Mouse (Mus musculus) neural tube, embryonic 13.5 days (tissue): ENCODE data around the gene Vmn1r191. TPM values are rescaled to one million over a fixed set of nuclear protein-coding genes. Genes with fewer than 3 reads are reported as not detected.
"Not testable (repeated sequence)": the region's sequence is repeated elsewhere in the genome, so short reads cannot be mapped to it uniquely, and the experiment has no call there.

ENCODE experiments used
- ATAC-seq: fragments of 200-750 bp; cut with Nextera tagmentation; 2 replicates; pipeline ENCODE4 v1.8.0; 2017; ENCODE audit warnings: low read depth, mild to moderate bottlenecking, moderate TSS enrichment, moderate library complexity
- H3K27ac ChIP-seq: fragments of 300-500 bp; sonication (generic); replicated peaks from 2 replicates; pipeline ENCODE4 v1.5.1; 2015; ENCODE audit warnings: moderate library complexity, mild to moderate bottlenecking, inconsistent platforms
- H3K27me3 ChIP-seq: fragments of 300-500 bp; sonication (generic); 2 replicates; pipeline ENCODE4 v1.6.1; 2015; ENCODE audit warnings: mild to moderate bottlenecking, inconsistent platforms
- H3K36me3 ChIP-seq: fragments of 300-500 bp; sonication (generic); 2 replicates; pipeline ENCODE4 v1.6.1; 2015; ENCODE audit warnings: mild to moderate bottlenecking, inconsistent platforms
- H3K4me1 ChIP-seq: fragments of 300-500 bp; sonication (generic); replicated peaks from 2 replicates; pipeline ENCODE4 v1.6.1; 2015; ENCODE audit warnings: inconsistent platforms
- H3K4me2 ChIP-seq: fragments of 300-500 bp; sonication (generic); 2 replicates; pipeline ENCODE4 v1.6.1; 2015; ENCODE audit warnings: inconsistent platforms, mild to moderate bottlenecking, moderate library complexity
- H3K4me3 ChIP-seq: fragments of 300-500 bp; sonication (generic); 2 replicates; pipeline ENCODE4 v1.5.1; 2015; ENCODE audit warnings: mild to moderate bottlenecking, inconsistent platforms
- H3K9ac ChIP-seq: fragments of 300-500 bp; sonication (generic); 2 replicates; pipeline ENCODE4 v1.6.1; 2015; ENCODE audit warnings: moderate library complexity, mild to moderate bottlenecking, inconsistent platforms
- H3K9me3 ChIP-seq: fragments of 300-500 bp; sonication (generic); 2 replicates; pipeline ENCODE4 v1.6.1; 2016; ENCODE audit warnings: inconsistent platforms
- WGBS: fragments of 180-500 bp; shearing (Covaris S2); methylation state at CpG from one replicate; pipeline ENCODE4 v1.1.7; 2015; 5-methylcytosine and 5-hydroxymethylcytosine counted together
- microRNA-seq: library from miRNA; unstranded; fragments of <30 nt; microRNA quantifications from one replicate; pipeline ENCODE4, GENCODE M21; 2016
- polyA plus RNA-seq: library from polyadenylated mRNA; unstranded; fragments of >200 nt; fragmentation: Nextera tagmentation; extraction: Ambion mirVana; gene quantifications from 2 replicates; pipeline ENCODE4 v1.2.1, GENCODE M21; 2015

Vmn1r191 gene
- polyA plus RNA-seq: not detected in 2 replicates

DNA sequence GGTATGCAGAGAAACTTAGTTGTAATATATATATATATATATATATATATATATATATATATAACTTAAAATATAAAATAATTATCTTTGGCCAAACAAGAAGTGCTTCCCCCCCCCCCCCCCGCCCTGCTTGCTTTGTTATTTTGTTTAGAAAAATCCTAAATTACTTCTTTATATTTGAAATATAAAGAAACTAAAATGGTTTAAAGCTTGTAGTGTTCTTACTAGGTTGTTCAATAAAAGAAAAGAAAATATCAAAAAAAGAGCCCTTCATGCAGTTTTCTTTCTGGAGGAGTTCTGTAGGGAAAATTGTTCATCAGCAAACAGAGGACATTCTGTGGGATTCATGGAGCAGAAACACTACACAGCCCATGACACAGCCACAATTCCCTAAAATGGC lies at the start of gene Vmn1r191:
Gene Vmn1r191 (minus strand): TSS at position 101 of the 400 bp plus-strand sequence.
- H3K4me2 ChIP-seq: no peak within 1 kb of the TSS
- WGBS: 78% methylated on average over 1 of the region's 1 CpGs
- H3K9me3 ChIP-seq: no peaks in the 10 kb centered on the region
- no peaks in the 10 kb centered on the region for H3K36me3 ChIP-seq
- H3K27ac ChIP-seq: no peak within 1 kb of the TSS
- H3K9ac ChIP-seq: no peak within 1 kb of the TSS
- no peak for ATAC-seq
- no peak within 1 kb of the TSS for H3K4me3 ChIP-seq
- no peaks in the 10 kb centered on the region for H3K4me1 ChIP-seq
- H3K27me3 ChIP-seq: no peaks in the 10 kb centered on the region

DNA sequence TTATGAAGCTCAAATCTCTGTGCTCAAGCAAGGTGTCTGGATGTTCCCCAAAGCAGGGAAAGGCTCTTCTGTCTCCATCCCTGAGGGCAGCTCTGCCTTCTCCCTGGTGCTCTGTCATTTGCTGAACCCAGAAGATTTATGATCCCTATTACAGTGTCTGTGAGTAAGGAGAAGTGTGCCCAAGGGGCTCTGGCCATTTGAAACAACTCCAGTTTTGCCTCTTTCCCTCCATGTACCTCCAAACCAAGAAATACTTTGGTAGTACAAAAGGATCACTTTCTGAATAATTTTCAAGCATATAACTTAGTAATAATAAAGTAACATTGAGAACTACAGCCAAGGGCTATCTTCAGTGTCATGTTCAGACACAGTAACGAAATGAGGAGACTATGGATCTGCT lies 39.3 kb upstream of the Vmn1r191 start, which contains the start of gene Vmn1r193:
Gene Vmn1r193 (minus strand): TSS at position 101 of the 400 bp plus-strand sequence.
- H3K4me2 ChIP-seq, H3K27ac ChIP-seq, H3K4me3 ChIP-seq, H3K4me1 ChIP-seq, H3K27me3 ChIP-seq, H3K36me3 ChIP-seq, H3K9me3 ChIP-seq, ATAC-seq, H3K9ac ChIP-seq: not testable (repeated sequence)
- WGBS: 84% methylated on average over 1 of the region's 1 CpGs

DNA sequence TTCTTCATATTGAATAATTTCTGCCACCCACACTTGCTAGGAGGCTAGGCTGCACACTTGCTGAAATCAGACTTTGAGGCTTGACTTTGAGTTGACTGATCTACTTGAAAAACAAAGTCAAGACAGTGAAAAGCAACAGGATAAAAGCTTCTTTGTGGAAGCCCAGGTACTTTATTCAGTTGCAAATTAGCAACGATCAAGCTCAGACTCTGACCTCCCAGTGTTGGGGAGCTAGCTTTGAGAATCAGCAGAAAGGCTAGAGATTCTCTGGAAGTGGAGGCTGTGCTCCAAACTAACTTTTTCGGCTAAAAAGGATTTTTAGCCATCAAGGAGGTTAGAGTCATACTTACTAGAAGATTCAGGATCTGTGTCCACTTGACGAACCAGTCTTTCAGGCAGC lies 9.0 kb upstream of the Vmn1r191 start:
- H3K4me1 ChIP-seq, H3K27ac ChIP-seq, H3K4me2 ChIP-seq, H3K9me3 ChIP-seq, H3K4me3 ChIP-seq, H3K27me3 ChIP-seq, H3K9ac ChIP-seq, ATAC-seq, H3K36me3 ChIP-seq: not testable (repeated sequence)
- 75% methylated on average over 3 of the region's 3 CpGs for WGBS

DNA sequence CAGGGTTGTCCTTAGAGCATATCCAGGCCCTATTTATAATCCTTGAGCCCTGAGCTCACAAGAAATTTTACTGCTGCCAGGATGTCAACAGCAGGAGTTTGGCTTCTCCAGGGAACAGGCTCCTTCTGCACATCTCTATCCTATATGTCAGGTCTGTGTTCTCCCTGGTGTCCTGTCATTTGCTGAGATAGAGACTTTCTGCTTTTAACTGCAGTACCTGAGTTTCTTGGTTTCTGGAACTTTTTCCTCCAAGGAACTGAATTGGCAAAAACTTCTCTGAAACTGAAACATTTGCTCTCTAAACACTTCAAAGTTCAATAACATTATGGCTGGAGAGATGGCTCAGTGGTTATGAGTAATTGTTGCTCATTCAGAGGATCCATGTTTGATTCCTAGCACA lies 7.3 kb upstream of the Vmn1r191 start, which contains the start of gene Vmn1r192:
Gene Vmn1r192 (minus strand): TSS at position 101 of the 400 bp plus-strand sequence.
- Histone ChIP-seq H3K36me3 (no peaks in the 10 kb centered on the region), H3K27me3 (no peaks in the 10 kb centered on the region), H3K9ac (no peak within 1 kb of the TSS), H3K27ac (no peak within 1 kb of the TSS), H3K4me1 (no peaks in the 10 kb centered on the region), H3K4me2 (no peak within 1 kb of the TSS), H3K4me3 (no peak within 1 kb of the TSS), H3K9me3 (no peaks in the 10 kb centered on the region)
- no peak for ATAC-seq

DNA sequence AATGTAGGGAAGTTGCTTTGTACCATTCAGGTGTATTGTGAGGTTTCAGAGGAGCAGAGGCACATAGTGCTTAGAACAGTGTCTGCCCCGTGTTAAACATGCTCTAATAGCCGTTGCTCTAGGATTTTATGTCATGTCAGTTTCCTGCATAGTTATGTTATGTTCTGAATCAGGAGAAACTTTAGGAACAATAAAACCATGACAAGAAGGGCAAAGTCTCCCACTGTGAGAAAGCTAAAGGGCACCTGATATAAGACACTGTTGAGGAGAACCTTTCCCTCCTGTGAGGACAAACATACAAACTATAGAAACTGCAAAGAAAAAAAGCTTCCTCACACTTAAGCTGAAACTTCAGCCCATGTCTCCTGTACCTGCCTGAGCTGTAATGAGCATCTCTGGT lies 6.6 kb upstream of the Vmn1r191 start:
- H3K4me3 ChIP-seq: no peak overlapping the region
- no peaks in the 10 kb centered on the region for H3K4me1 ChIP-seq
- no peaks in the 10 kb centered on the region for H3K9me3 ChIP-seq
- H3K9ac ChIP-seq: no peak overlapping the region
- H3K36me3 ChIP-seq: no peaks in the 10 kb centered on the region
- ATAC-seq: no peak
- WGBS: 75% methylated on average over 2 of the region's 2 CpGs
- H3K27me3 ChIP-seq: no peaks in the 10 kb centered on the region
- no peak overlapping the region for H3K27ac ChIP-seq
- H3K4me2 ChIP-seq: no peak overlapping the region

DNA sequence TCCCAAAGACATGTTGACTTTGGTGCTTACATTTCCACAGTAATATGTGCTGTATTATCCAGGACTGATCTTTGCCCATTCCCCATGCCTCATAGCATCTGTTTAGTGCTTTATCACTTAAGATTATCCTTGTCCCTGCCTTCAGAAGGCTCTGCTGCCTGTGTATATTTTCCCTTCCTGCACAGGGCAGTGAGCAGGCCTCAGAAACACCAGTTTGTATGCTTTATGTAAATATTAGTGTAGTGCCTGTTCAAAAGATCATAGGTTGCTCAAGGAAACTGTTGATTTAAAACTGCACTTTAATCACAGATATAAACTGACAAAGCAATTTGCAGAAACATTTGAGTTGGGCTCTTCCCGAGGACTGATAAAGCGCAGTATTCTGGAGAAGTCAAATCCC lies 5.5 kb upstream of the Vmn1r191 start:
- no peak for ATAC-seq
- Histone ChIP-seq H3K9me3 (no peaks in the 10 kb centered on the region), H3K27ac (no peak overlapping the region), H3K27me3 (no peaks in the 10 kb centered on the region), H3K4me1 (no peaks in the 10 kb centered on the region), H3K36me3 (no peaks in the 10 kb centered on the region), H3K4me2 (no peak overlapping the region), H3K9ac (no peak overlapping the region), H3K4me3 (no peak overlapping the region)
- 91% methylated on average over 2 of the region's 2 CpGs for WGBS

DNA sequence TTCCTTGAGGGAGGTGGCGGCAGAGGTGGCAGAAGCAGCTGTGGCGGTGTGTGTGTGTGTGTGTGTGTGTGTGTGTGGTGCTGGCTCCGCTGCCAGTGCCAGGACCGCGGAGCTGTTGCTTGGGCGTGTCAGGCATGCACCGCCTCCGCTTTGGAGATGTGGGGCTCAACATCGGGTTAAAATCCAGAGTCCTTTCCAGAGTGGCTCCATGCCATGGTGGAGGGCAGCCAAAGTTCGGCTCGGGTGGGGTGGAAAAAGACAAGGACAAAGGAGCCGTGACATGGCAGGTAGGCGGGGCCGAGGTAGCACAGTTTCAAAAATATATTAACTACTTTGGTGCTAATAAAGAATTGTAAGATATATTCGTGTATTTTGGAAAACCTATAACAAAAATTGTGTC lies 15.4 kb downstream of the Vmn1r191 start:
- Histone ChIP-seq H3K4me3 (no peak overlapping the region), H3K9me3 (peaks cover 16% of the 10 kb centered on the region), H3K9ac (no peak overlapping the region), H3K4me2 (no peak overlapping the region), H3K4me1 (no peaks in the 10 kb centered on the region), H3K27ac (no peak overlapping the region), H3K27me3 (no peaks in the 10 kb centered on the region), H3K36me3 (no peaks in the 10 kb centered on the region)
- WGBS: 95% methylated on average over 15 of the region's 15 CpGs
- ATAC-seq: no peak

DNA sequence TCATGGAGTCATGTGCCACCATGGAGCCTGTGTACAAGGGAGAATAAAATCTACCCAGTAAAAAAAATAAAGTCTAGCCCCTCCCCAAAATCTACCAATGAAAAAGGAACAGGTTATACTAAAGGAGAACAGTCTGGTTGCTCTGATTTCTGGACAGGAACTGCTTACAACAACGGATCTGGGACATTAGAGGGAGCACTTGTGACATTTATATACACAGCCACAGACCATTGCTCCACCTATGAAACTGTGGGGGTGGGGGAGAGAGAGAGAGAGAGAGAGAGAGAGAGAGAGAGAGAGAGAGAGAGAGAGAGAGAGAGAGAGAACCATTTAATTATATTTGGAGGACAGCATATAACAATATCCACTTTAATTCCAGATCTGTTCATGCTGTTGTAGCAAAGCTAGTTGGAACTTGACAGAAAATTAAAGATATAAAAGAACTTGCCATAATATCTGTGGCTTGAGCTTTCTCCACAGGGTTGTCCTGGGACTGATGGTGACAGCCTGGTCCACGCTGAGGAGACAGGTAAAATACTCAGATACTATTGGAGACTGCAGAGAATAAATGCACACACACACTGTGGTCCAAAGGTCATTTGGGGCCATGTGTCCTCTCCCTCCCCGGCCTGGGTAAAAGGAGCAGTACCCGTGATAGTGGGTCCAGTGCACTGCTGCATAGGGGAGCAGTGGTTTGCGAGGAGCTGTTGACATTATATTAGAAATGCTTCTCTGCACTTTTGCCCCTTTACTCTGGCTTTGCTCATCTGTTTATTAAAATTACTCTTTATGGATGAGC lies 47.1 kb downstream of the Vmn1r191 start:
- not testable (repeated sequence) for H3K27me3 ChIP-seq, H3K4me3 ChIP-seq, H3K9ac ChIP-seq, ATAC-seq, H3K4me2 ChIP-seq, H3K36me3 ChIP-seq, H3K9me3 ChIP-seq, H3K27ac ChIP-seq, H3K4me1 ChIP-seq
- 82% methylated on average over 5 of the region's 5 CpGs for WGBS

Small RNA genes lying within 50 kb of the gene (microRNA-seq; reads per million reads assigned to microRNA genes)
- gene Gm23282: not detected
- gene Gm25084: not detected

Other genes with a start within 250 kb of the Vmn1r191 start
- gene Zfp184, start 238.9 kb downstream of the Vmn1r191 start, polyA plus RNA-seq: 16.0 and 16.3 TPM in 2 replicates
- gene Pom121l2, start 202.8 kb downstream of the Vmn1r191 start, polyA plus RNA-seq: not detected in 2 replicates
- 0.17 and 0.18 TPM in 2 replicates for gene Prss16, start 174.2 kb downstream of the Vmn1r191 start, polyA plus RNA-seq
- gene Hist1h2ah, start 148.4 kb downstream of the Vmn1r191 start, polyA plus RNA-seq: 1.7 TPM in 1 of 2 replicates, not detected in the other
- 2.5 and 3.8 TPM in 2 replicates for gene Hist1h2bk, start 148.1 kb downstream of the Vmn1r191 start, polyA plus RNA-seq
- 8.8 and 10.1 TPM in 2 replicates for gene Hist1h4i, start 142.6 kb downstream of the Vmn1r191 start, polyA plus RNA-seq
- 8.4 and 11.4 TPM in 2 replicates for gene Hist1h2ag, start 141.0 kb downstream of the Vmn1r191 start, polyA plus RNA-seq
- gene Hist1h2bj, start 140.8 kb downstream of the Vmn1r191 start, polyA plus RNA-seq: 2.7 and 3.3 TPM in 2 replicates
- not detected in 2 replicates for gene Vmn1r188, start 99.5 kb downstream of the Vmn1r191 start, polyA plus RNA-seq
- gene Vmn1r189, start 78.1 kb downstream of the Vmn1r191 start, polyA plus RNA-seq: not detected in 2 replicates
- gene Vmn1r192, start 7.2 kb upstream of the Vmn1r191 start, polyA plus RNA-seq: not detected in 2 replicates
- not detected in 2 replicates for gene Vmn1r193, start 39.2 kb upstream of the Vmn1r191 start, polyA plus RNA-seq
- not detected in 2 replicates for gene Vmn1r194, start 60.2 kb upstream of the Vmn1r191 start, polyA plus RNA-seq
- not detected in 2 replicates for gene Vmn1r195, start 86.6 kb upstream of the Vmn1r191 start, polyA plus RNA-seq
- gene Vmn1r196, start 106.0 kb upstream of the Vmn1r191 start, polyA plus RNA-seq: not detected in 2 replicates
- not detected in 2 replicates for gene Vmn1r197, start 140.6 kb upstream of the Vmn1r191 start, polyA plus RNA-seq
- not detected in 2 replicates for gene Vmn1r198, start 166.4 kb upstream of the Vmn1r191 start, polyA plus RNA-seq
- not detected in 2 replicates for gene Vmn1r199, start 195.8 kb upstream of the Vmn1r191 start, polyA plus RNA-seq
- gene Vmn1r200, start 206.4 kb upstream of the Vmn1r191 start, polyA plus RNA-seq: not detected in 2 replicates